Mouse (Mus musculus) lung, adult 2 months (tissue): ENCODE measurements at regions not wholly inside any gene's neighbourhood (a gene's known extent, or its start where the extent isn't known, plus 50 kb on each side); places are given as distances from the start of the nearest gene placed in this dataset.

Experiments
- CTCF ChIP-seq: fragments of 200-500 bp; IDR thresholded peaks from 2 replicates; pipeline ENCODE4 v1.5.1; 2011; ENCODE audit warnings: mild to moderate bottlenecking, low read length, control low read depth; ENCODE audit not compliant: insufficient read depth
- POLR2A ChIP-seq: fragments of 200-500 bp; IDR thresholded peaks from 2 replicates; pipeline ENCODE4 v1.6.1; 2011; ENCODE audit warnings: low read depth, mild to moderate bottlenecking, control low read depth, low read length, borderline replicate concordance; ENCODE audit errors: extremely low read depth

DNA sequence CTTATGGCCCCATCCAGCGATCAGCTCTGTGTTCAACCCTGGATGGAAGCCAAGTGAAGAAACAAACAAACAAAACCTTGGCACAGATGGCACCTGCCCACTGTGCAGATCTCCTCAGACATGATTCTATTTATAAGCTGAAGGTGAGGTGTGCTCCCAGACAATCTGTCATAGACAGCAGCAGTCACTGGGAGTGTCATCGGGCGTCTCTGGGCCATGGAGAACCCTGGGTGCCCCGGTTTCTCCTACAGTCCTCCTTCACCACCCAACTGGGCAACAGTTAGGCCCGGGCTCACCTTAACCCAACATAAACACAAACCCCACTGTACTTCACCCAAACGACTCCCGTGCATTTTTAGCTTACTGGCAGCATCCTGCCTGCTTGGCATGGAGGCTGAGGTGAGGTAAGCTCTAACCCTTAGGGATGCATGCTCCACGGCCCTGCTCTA, 160.6 kb upstream of the Irf2bp2 start:
- TF ChIP-seq CTCF (no peak), POLR2A (no peak)
